Mouse (Mus musculus) mouse embryonic stem cell (cell line): ENCODE measurements around the gene Cxcl10.

Experiments used
- in situ Hi-C, 2 experiments: fragments of 300-500 bp; cut with MboI; formaldehyde crosslinking; loops; 1 replicate in 1 of 2; 3 replicates in 1 of 2; pipeline ENCODE4 v1.14.3; 2019 to 2020; ENCODE audit warnings: low sequenced_read_pairs in 2 of 2, low pct_unique_long_range_greater_than_20kb in 1 of 2, mixed read lengths in 1 of 2; ENCODE audit not compliant: unreplicated experiment in 1 of 2

The Cxcl10 gene

DNA sequence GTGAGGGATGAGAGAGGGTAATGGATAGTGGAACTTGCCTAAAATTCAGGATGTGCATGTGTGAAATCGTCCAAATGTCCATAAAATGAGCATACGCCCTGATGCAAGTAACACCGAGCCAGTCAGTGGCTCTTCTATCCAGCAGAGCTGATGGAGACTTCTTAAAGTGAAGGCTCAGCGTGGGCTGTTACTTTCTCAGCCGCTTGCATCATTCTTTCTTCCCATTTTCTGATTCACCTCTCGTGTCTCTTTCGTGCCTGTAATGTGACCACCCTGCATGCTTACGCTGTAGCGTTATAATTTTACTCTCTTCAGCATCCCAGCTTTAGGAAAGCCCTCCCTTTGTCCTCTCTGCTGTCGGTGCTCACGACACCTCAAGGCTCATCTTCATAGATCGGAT, 17.6 kb downstream of the Cxcl10 start:
- in situ Hi-C loops, result no loop called here

DNA sequence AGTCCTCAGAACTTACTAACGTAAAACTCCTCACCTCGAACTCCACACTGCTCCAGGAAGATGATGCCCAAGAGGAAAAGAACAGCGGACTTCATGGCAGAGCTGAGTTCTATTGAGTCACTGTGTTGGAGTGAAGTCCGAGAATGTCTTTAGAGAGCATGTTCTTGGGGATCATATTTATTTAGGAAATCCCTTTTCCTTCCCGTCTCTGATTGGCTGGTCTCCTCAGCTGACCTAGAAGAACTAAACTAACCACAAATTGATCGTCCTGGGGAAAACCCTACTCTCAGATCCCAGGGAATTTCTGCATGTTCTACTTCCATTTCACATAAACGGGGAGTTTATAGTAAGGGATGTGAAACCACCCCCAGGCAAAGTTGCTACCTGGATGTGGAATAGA, 20.8 kb downstream of the Cxcl10 start, which contains the start of gene Cxcl9:
Gene Cxcl9 (minus strand): TSS at position 151 of the 400 bp plus-strand sequence.
- in situ Hi-C loops, result no loop called here

DNA sequence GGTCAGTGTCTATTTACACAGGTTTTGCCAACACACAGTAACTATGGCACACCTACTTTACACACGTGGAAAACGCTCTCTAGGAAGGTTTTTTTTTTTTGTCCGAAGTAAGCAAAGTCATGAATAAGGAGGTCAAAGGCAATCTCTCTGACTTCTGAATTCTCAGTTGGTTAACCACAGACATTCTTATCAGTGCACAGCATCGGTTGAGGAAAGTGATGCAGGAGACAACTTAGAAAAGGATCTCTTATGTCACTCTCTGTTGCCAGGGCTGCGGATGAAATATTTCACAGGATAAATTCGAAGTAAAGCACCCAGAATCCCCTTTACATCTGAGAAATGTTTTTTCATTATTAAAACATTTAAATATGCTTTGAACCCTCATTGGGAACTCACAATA, 21.3 kb downstream of the Cxcl10 start:
- in situ Hi-C loops, result no loop called here

DNA sequence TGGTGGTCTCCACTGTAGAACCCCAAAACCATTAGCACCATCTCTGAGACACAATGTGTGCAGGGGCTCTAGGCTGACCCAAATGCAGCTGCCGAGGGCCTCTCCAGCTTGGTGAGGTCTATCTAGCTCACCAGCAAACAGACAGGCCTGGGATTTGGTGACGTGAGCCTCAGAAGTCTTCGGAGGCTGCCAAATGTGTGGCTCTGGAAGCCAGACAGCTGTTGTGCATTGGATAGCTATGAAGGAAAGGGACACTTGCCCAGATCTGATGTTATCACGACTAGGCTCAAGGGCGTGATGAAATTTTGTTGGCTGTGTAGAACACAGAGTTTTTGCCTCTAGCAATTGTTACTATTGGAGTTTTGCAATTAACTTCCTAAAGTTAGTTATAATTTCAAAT, 25.4 kb downstream of the Cxcl10 start:
- in situ Hi-C loops, result no loop called here

DNA sequence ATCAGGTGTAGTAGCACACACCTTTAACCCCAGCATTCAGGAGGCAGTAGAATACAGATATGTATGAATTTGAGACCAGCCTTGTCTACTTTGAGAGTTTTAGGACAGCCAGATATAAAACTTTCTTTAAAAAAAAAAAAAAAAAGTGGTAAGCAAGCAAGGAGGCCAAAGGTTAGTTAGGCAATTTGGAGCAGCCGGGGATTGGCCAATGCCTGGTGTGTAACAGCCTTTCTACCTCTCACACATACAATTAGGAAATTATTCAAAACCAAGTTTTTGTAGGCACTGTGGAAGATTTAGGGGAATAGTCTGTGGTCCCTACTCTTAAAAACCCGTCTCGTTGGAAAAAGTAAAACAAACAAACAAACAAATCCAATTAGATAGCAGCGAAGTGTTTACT, 26.1 kb downstream of the Cxcl10 start:
- in situ Hi-C loops, result no loop called here

DNA sequence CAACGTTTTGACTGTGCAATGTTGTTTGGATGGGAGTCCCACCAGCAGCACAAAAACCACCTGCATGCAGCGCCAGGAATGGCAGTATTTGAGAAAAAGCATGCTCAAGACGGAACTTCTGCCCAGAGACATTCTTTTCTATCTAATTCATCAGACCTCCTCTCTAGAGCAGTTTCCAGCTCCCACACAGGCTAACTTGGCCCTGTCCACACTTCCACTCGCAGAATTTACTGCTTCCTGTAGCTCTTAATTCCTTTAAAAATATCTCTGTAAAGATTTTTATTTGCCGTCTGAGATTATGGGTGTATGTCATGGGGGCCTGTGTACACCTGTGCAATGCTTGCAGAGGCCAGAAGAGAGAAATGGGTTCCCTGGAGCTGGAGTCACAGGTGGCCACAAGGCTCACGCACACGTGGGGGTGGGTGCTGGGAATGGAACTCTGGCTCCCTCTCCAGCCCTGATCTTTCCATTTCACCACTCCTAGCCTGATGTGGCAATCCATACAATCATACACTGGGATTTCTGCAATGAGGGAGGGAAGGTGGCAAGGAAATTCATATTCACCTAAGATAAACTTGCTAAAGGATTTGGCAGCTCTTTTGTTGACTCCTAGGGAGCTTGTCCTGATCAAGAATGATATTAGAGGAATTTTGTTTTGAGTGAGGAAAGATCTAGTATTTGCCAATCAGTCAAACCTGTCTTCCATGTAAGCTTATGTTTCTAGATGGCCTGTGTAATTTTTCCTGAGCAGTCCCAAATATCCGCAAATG, 26.9 kb downstream of the Cxcl10 start:
- in situ Hi-C loops, result no loop called here

DNA sequence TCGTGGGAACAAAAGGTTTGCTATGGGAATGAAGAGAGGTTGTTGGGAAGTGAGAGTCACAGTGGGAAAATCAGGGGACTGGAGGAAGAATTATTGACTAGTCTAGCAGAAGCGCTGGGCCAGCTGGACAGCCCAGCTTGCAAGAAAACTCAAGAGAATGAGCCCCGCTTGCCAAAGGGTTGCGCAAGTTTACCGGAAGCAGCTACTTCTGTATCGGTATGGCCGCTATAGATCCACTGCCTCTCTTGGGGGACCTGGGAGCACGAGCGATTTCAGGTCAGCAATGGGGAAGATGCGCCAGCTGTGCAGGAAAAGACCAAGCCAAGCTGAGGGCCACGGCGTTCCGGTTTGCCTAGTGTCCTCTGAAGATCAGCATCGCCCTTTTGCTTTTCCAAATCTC, 30.1 kb downstream of the Cxcl10 start:
- in situ Hi-C loops, result loop anchor here (5.0 kb wide), 1 partner anchor 59 kb away; no protein-coding TSS in a partner anchor

DNA sequence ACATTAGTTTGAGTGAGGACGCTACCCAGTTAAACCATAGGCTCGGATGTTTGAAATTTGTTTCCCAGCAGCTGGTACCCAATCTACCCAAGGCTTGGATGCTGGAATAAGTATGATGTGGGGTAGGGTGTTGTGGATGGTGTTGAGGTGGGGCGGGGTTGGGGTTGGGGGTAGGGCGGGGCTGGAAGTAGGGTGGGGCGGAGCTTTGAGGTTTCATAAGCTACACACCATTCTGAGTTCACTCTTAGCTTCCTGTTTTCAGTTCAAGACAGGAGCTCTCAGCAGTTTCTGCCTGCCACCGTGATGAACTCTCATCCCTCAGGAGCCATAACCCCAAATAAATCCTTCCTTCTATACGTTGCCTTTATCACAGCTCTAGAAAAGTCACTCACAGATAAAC, 30.6 kb downstream of the Cxcl10 start:
- in situ Hi-C loops, result loop anchor here (5.0 kb wide), 1 partner anchor 59 kb away; no protein-coding TSS in a partner anchor

DNA sequence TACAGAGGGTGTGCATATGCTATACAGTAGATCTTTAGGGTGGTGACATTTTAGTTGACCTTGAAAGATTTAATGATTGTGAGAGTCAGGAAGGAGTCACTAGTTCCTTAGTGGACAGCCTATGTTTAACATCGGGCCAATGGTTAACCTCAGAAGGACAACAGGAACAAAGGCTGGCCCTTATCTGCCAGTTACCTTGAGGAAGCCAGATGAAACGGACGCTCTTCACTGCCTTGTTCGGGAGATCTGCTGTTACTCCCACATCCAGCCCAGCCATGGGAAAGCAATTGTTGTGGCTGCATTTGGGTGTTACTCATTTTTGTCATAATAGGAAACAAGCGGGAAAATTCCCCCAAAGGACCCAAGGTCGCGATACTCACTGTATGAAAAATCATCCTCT, 34.9 kb downstream of the Cxcl10 start:
- in situ Hi-C loops, result no loop called here

DNA sequence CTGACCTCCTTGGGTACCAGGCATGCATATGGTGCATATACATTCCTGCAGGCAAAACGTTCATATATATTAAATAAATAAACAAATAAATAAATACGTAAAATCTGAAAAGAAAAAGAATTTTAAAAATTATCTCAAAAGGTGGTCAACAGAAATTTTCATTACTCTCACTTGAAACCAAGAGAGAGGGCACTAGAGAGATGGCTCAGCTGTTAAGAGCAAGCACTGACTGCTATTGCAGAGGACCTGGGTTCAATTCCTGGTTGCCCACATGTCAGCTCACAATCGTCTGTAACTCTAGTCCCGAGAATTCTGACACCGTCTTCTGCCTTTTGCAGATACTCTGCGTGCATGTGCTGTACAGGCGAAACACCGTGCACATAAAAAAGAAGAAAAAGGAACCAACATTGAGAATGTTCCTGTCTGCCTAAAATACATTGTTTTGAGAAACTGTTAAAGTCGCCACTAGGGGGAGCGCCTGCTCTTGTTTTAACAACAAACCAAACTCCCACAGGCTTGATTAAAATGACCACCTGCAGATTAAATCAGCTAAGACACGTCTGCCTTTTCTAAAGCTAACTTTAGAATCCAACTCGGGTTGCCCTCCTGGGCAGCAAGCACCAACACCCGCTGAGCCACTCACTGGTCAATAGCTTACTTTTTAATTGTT, 36.5 kb downstream of the Cxcl10 start:
- in situ Hi-C loops, result no loop called here

DNA sequence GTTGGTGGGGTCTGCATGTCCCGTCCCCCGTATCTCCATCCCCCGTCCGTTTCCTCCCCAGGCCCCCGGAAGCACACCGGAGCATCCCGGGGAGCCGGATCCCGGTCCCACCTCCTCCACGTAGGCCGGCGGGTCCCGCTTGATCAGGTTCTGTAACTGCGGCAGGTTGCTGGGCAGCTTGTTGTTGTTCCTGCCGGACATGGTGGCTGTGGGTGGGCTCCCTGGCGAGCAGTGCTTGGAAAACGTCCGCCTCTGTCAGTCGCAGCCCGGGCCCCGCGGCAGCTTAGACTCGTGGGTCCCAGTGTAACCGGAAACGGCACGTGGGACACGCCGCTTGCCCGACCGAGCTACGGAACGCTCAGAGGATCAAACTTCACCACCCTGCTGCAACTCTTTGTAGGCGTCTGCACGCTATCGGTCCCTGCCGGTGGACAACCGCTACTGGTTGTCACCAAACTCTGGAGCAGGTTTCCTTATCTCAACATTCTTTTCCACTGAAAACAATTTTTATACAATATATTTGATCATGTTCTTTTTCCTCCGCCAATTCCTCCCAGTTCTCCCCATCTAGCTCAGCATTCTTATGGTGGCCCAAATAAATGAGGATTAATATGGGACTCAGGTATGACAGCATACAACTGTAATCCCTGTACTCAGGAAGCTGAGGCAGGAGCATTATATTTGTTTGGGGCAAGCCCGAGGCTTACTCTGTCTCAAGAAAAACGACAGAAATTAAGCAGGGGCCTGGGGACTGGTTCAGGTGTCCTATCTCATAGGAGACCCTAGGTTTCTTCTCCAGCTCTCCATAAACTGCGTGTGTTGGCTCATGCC, 38.8 kb downstream of the Cxcl10 start, which contains the start of gene Sdad1:
Gene Sdad1 (minus strand): TSS at position 799 of the 831 bp plus-strand sequence.
- in situ Hi-C loops, result loop anchor here in 1 of 2 experiments (10.0 kb wide), 1 partner anchor 115 kb away; no protein-coding TSS in a partner anchor

DNA sequence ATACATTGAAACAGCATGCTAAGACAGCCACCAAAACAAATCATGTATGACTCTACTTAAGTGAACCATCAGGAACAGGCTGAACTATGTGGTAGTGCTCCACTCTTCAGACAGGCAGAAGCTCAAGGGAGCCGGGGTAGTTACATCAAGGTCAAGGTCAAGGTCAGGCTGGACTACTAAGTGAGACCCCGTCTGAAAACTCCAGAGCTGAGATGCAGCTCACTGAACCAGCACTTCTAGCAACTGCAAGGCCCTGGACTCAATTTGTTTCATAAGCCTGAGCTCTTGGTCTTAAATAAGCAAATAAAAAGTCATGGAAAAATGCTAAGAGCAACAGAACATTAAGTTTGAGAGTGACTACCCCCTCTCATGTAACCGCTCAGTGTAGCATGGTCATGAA, 44.4 kb downstream of the Cxcl10 start:
- in situ Hi-C loops, result loop anchor here in 1 of 2 experiments (10.0 kb wide), 1 partner anchor 121 kb away; no protein-coding TSS in a partner anchor

DNA sequence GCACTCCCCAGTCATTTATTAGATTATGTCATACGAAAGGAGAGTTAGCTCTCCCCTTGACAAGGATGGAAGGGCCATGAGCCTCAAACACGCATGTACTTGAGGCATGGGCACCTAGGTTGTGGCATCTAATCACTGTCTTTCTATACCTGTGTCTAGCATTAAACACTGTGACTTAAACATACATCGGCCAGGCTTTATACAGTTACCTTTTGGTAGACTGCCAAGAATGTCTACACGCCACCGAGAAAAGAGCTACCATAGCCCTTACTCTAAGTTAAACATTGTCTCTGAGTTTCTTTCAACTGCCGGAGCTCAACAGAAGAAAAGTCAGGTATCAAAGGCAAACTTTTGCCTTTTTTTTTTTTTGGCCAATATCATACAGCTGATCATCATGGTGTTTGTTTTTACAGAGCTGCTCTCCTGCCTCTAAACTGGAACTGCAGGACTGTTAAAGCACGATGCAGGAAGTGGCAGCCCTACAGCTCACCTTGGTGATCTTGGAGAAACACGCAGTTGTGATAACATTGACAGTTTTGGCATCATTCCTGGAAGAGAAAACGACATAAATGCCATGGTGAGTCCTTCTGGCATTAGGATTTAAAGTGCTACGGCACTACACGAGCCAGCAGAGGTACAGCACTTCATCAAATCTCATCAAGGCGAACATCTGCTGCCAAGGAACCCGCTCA, 46.4 kb downstream of the Cxcl10 start:
- in situ Hi-C loops, result loop anchor here in 1 of 2 experiments (10.0 kb wide), 1 partner anchor 123 kb away; no protein-coding TSS in a partner anchor
